Mouse (Mus musculus): ENCODE results near the gene Bid.
"Not testable (repeated sequence)": the region's sequence is repeated elsewhere in the genome, so short reads cannot be mapped to it uniquely, and the experiment has no call there.

DNA sequence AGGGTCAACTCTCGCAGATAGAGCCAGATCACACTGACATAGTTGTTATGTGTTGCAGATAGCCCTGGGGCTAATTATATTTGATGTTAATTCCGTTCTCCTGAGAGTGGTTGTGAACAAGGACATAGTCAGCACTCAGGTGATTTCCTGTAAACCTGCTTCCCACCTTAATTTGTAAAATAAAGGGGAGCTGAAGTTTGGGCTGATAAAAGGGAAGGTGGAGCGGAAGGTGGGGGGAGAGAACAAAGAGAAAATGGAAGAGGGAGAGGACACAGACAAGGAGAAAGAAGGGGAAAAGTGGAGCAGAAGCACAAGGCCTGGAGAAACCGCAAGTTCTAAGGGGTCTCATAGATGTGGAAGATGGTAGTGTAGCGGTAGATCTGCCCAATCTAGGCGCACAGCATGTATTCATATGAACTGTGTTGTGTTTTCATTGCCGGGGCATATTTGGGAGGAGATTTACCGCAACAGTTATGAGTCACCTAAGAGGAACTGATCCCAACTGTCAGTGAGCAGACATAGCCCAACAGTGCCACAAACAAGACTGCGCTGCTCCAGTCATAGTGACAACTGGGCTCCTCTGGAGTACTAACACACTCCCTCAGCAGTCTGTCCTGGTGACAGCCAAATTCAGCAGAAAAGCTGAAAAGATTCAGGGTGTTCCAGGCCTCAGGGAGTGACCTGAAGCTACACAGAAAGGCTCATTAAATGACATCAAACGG is 8.6 kb downstream of the Bid start:
- not testable (repeated sequence) for TF ChIP-seq CTCF, POLR2A (IDR thresholded peaks at IDR 0.05; ENCODE audit: extremely low read depth, insufficient read depth, low read length)

All from cortical plate, adult 2 months (tissue).